Mouse (Mus musculus) right cerebral cortex, postnatal 25 days (tissue): ENCODE measurements around the gene Myh10.
A peak's percentile ranks its signal among the peaks of the same experiment; 100 is the strongest.
"Not testable (repeated sequence)": the region's sequence is repeated elsewhere in the genome, so short reads cannot be mapped to it uniquely, and the experiment has no call there.

Source experiments
- DNase-seq: peaks from one replicate; pipeline ENCODE4 v3.0.0; 2022

Gene Myh10

GRCm38 (mm10) chr11:68811881-68812577 is 120.7 kb downstream of the Myh10 start:
- no peak for DNase-seq

GRCm38 (mm10) chr11:68818416-68818815 is 127.1 kb downstream of the Myh10 start:
- DNase-seq = no peak

DNA sequence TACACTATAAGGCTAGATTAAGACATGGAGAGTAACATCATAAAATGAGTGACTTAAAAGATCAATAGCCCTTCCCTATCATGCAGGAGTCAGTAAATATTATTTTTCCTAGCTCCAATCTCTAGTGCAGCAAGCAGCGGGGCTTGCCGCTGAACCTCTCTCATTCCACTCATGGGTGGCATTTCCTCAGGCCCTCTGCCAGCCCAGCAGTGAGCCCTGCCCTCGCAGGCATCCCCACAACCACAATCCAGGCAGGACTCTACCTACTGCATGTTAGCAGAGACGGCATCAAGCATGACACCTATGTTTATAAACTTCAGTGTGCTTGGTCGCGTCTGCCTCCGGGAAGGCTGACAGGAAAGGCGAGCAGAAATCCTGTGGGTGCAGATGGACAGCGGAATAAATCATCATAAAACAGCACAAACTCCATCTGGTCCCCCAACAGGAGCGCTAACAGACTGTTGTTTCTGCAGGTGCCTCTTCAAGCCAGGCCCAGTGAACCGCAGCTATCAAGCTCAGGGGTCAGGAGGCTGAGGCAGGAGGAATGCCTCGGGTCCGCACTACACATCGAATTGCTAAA is 128.0 kb downstream of the Myh10 start:
- DNase-seq = no peak

DNA sequence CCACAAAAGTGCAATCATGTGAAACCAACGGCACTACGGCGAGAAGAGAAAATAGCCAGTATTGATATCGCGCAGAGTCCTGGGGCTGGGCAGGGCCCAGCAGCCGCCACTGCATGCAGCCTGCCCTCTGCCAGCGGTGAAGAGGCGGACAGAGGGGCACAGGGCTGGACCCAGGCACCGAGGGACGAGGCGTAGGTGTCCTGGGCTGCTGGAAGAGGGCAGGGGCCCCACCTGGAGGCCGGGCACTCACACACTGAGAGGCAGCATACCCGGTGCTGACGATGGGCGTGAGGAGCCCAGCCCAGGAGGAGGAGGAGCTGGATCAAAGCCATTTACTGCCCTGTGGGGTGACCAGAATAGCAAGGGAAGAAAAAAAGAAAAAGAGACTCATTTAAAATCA is 131.0 kb downstream of the Myh10 start:
- DNase-seq = no peak

- no peak for DNase-seq
Observed at GRCm38 (mm10) chr11:68826735-68827134, 135.4 kb downstream of the Myh10 start.

DNA sequence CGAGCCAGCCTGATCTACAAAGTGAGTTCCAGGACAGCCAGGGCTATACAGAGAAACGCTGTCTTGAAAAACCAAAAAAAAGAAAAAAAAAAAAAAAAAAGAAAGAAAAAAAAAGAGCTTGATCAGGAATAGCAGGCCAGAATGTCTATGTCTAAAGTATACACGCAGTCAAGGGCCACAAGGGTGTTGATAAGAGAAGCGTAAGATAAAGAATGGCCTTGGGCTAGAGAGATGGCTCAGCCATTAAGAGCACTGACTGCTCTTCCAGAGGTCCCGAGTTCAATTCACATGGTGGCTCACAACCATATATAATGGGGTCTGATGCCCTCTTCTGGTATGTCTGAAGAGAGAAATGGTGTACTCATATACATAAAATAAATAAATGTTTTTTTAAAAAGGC is 140.2 kb downstream of the Myh10 start:
- not testable (repeated sequence) for DNase-seq

DNA sequence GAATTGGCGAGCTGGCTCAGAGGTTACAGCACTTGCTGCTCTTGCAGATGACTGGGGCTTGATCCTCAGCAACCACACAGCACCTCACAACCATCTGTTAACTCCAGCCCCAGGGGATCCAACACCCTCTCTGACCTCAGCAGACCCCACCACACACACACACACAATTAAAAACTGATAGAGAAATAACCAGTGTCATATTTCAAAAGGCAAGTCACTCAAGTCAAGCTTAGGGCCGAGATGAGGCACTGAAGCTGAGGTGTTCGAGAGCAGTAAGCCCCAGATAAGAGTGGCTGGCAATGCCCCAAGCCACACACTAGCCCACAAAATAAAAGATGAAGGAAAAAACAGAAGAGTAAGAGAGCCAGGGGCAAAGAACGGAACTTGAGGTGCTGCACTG is 141.4 kb downstream of the Myh10 start:
- DNase-seq = no peak

- DNase-seq = no peak
Observed at GRCm38 (mm10) chr11:68833593-68833992, 142.2 kb downstream of the Myh10 start.

DNA sequence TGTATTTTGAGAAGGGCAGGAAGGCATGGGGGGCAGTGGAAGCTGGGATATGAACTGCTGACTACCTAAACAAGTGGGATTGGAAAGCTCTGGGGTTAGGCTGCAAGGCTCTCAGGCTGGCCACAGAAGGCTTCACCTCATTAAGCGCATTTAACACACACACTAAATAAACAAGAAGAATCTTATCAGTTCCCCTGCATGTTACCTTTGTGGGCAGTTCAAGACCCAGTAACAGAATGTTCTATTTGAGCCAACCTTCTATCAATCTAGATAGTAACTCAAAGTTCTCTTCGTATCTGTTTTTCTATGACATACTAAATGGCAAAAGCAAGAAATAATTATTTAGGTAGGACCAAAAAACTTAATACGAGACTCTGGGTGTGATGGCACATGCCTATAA is 143.7 kb downstream of the Myh10 start:
- no peak for DNase-seq

DNA sequence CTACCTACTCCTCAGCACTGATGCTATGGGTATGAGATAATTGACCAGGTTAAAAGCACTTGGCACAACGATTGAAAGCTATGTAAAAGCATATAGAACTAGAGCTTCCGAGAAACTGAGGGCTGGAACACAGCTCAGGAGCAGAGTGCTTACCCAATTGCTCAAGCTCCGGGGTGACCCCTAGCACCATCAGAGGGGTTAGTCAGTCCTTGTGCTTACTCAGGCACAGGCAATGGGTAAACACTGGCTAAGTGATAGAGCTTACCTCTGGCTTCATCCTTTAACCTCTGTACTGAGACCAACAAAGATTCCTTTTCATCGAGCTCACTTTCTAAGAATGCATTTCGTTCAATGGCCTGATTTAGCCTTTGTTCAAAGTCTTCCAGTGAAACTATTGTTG is 148.2 kb downstream of the Myh10 start:
- DNase-seq = no peak

DNA sequence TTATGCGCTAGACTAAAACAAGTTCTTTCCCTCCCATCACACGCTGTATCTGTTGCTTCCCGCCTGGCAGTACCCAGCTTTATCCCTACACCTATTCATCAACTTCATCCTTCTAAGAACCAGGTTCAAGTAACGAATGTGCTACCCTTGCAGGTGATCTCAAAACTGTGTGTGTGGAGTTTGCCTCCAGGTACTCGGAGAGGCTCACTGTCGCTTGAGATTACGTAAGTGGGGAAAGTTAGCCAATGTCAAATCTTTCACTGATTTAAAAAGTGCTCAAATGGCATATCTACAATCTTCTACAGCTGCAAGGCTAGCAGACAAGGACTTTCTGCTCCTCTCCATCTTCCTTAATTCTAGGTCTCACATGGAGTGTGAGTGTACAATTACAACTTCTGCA is 159.5 kb downstream of the Myh10 start:
- DNase-seq = no peak

DNA sequence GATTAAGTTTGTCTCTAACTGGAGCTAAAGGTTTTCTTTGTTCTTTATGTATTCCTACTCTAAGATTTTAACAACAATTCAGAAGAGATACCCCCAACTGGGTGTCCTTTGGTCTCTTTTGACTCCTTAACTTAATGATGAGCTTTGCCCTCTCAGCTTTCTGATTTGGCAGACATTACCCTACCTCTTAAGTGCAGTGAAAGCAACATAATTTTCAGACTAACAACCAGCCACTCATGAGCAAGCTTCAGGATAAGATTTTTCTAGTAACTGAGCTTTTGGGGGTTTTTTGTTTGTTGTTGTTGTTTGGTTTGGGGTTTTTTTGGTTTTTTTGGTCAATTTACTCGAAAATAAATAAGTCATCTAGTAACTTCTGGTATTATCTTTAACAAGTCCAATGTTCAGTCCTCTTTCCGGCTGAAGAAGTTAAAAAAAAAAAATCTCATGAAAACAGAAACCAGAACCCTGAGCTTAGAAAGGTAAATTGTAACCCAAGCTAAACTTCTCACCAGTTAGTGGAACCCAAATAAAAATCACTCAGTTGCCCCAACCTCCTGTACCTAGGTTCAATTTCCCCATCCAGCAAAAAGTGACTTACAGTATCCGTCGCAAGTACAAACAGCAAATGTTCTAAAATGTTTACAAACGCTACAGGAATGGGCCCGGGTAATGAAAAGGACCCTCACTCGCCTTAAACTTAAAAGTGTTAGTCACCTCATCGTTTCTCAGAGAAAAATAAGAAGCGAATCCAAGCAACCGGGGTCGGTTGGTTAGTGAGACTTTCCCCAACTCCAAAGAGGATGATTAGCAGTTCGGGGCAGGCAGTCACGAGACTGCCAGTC is 160.5 kb downstream of the Myh10 start:
- no peak for DNase-seq

GRCm38 (mm10) chr11:68852486-68852901 is 161.1 kb downstream of the Myh10 start:
- DNase-seq = no peak

GRCm38 (mm10) chr11:68852932-68853409 is 161.6 kb downstream of the Myh10 start:
- DNase-seq = peak; percentile 100

DNA sequence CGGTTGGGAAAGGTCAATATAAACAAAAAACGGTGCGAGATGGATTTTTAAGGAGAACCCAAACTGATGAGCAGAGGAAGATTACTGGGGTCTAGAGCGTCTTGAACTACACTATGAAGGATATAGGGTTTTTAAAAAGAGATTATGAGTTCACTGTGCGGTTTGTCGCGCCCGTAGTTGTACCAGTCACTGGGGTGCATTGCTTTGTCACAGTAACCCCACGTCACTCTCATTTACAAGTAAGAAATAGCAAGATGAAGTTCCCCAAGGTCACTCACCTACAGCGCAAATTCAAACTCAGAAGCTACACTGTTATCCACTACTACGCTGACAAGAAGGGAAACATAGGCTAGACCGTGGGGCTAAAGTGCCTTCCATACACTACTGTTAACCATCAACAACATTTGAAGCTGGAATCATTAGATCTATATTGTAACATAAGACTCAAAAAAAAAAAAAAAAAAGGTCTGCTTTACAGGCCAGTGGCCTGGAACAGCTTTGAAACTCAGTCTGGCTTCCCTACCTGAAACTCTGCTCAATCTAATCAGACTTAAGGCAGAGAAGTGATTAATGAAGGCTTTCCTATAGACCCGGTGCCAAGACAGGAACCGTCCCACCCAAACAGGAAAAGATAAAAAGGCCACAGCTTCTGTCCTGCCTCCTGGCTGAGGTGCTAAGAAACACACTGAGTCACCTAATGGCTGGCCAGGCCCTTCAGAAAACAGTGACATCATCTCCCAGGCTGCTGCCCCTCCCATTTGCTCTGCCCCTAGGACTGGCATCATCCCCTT is 162.4 kb downstream of the Myh10 start:
- DNase-seq = no peak

DNA sequence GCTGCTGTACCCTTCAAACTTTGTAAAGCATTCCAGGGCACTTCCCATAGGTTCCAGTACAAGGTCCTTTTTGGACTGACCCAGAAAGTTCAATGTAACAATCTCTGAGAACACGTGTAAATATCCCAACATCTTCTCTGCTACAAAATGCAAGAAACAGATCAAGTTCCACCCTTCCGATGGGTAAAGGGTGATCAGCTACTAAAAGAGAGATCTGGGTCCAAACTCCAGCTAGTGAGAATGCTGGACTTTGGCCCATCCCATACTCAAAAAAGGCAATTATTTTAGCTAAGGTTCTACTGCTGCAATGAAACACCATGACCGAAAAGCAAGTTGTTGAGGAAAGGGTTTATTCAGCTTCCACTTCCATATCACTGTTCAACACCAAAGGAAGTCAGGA is 163.3 kb downstream of the Myh10 start:
- DNase-seq = no peak

GRCm38 (mm10) chr11:68857329-68857728 is 166.0 kb downstream of the Myh10 start:
- DNase-seq = no peak

DNA sequence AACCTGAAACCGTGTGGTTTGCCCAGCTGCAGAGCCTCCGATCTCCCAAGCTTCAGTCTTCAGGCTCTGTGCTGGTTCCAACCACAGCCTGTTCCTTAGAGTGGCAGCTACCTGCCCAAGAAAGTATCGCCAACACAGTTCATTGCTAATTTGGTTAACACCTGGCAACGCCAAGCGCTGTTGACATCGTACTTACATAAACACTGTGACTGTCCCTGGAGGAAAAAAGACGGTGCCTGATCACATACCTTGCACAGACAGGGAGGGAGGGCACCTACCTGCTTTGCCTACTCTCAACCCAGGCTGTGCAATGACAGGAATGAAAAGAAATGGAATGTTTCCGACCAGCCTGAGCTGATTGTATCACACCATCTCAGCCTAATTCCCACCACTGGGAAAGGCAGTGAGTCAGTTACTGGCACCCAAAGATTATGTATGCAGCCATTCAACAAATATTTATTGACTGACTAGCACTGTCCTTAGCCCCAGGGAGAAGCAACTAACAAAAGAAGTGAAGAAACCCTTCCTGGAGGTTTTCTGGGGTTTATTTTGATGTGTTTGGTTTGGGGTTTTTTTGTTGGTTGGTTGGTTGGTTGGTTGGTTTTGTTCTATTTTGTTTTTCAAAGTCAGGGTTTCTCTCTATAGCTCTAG is 168.7 kb downstream of the Myh10 start:
- DNase-seq = no peak

DNA sequence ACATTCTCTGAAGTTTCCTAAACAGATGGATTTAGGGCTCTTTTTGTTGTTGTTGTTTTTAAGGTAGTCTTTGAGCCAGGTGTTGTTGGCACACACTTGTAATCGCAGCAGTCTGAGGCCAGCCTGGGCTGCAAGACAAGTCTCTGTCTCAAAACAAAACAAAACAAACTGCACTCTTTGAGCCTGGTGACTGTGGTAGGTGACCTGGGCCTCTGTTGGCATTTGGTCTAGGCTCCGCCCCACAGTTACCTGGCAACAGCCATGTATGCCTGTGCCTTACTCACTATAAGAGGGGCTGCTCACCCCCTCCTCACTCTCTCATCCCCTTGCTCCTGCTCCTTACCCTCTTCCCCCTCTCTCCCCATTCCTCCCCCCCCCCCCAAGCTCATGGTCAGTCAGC is 170.9 kb downstream of the Myh10 start:
- no peak for DNase-seq

DNA sequence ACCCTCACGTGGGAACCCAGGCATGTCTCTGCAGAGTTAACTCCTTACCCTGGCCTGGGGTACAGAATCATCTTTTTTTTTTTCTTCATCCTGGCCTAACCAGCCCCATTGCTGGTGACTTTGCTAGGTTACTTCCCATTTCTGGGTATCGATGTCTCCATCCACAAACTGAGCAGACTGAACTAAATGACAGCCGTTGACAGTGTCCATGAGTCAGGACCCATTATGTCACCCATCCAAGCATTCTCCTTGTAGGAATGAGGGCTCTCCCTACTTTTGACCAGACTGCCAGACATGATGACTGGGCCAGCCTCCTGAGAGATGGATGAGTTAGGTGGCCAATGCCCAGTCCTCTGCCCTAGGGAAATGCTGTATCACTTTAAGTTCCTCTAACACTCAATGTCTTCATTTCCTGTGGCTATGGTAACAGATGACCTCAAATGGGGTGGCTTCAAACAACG is 172.3 kb downstream of the Myh10 start:
- DNase-seq = no peak

DNA sequence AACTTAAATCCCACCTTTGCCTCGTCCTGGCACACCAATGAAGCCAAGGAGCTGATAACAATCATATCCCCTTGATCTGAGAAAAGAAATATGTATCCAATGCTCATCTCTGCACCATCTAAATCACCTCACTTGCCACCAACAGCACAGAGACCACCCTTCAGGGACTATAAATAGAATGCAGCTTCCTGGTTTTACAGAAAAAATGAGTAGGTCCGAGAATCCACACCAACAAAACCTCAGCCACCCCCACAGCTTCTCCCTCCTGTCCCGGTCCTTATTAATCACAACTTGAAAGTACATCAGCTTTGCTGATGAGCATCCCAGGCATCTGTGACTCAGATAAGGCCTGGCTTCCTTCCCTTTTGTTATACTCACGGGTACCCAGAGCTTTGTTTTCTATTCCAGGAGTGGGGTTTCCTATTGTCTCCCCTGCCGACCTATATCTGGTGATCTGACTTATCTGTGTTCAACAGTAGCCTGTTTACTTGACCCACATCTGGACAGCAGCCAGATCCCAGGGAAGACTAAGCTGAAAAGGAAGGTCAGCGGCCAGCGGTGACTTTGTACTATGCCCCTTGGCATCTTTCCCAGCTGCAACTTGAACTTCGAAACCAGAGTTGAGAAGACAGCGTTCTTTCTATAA is 173.3 kb downstream of the Myh10 start:
- DNase-seq = no peak
